Mouse (Mus musculus): ENCODE data around the gene Gtdc1.

DNA sequence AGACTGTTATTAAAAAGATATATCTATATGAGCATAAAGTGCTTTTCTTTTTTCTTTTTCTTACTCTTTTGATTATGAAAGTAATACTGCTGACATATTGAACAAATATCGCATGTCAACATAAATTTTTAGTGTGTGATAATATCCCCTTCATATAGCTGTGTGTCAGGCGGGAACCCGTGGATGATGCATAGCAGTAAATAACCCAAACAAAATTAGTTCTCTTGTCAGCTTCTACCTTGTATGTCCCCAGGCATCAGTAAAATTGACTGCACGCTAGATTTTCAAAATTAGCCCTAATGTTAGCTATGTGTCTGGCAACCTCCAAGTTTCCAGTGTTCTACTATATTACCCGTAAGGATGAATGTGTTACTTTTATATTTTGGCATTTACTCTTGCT is 294.4 kb downstream of the Gtdc1 start:
- no peak for TF ChIP-seq CTCF (IDR thresholded peaks at IDR 0.05; ENCODE audit: low read depth)
- TF ChIP-seq EP300 (IDR thresholded peaks at IDR 0.05; ENCODE audit: low read depth) = no peak
